Mouse (Mus musculus): ENCODE measurements at regions not wholly inside any gene's neighbourhood (a gene's known extent, or its start where the extent isn't known, plus 50 kb on each side); places are given as distances from the start of the nearest gene placed in this dataset.

- DNase-seq, result peak; percentile 27
Measured at GRCm38 (mm10) chr14:76664586-76665508, 108.2 kb upstream of the Serp2 start.

GRCm38 (mm10) chr14:76663816-76664215, 107.1 kb upstream of the Serp2 start:
- DNase-seq, result no peak

- no peak for DNase-seq
Measured at GRCm38 (mm10) chr14:76662871-76663270, 106.2 kb upstream of the Serp2 start.

GRCm38 (mm10) chr14:76660906-76661305, 104.2 kb upstream of the Serp2 start:
- no peak for DNase-seq

GRCm38 (mm10) chr14:76658952-76659502, 102.3 kb upstream of the Serp2 start:
- peak; percentile 21 for DNase-seq

- DNase-seq, result peak; percentile 78
Measured at GRCm38 (mm10) chr14:76657784-76658610, 101.3 kb upstream of the Serp2 start.

- DNase-seq, result no peak
Measured at GRCm38 (mm10) chr14:76657375-76657774, 100.7 kb upstream of the Serp2 start.

- no peak for DNase-seq
Measured at GRCm38 (mm10) chr14:76652356-76653126, 95.9 kb upstream of the Serp2 start.

- DNase-seq, result no peak
Measured at GRCm38 (mm10) chr14:76651096-76651495, 94.4 kb upstream of the Serp2 start.

GRCm38 (mm10) chr14:76649927-76650326, 93.2 kb upstream of the Serp2 start:
- no peak for DNase-seq

- no peak for DNase-seq
Measured at GRCm38 (mm10) chr14:76644716-76645115, 88.0 kb upstream of the Serp2 start.

- DNase-seq, result no peak
Measured at GRCm38 (mm10) chr14:76641752-76642529, 85.3 kb upstream of the Serp2 start.

GRCm38 (mm10) chr14:76633170-76633569, 76.5 kb upstream of the Serp2 start:
- no peak for DNase-seq

GRCm38 (mm10) chr14:76632763-76633162, 76.1 kb upstream of the Serp2 start:
- no peak for DNase-seq

GRCm38 (mm10) chr14:76631740-76632139, 75.1 kb upstream of the Serp2 start:
- no peak for DNase-seq

- DNase-seq, result no peak
Measured at GRCm38 (mm10) chr14:76631181-76631580, 74.5 kb upstream of the Serp2 start.

- no peak for DNase-seq
Measured at GRCm38 (mm10) chr14:76629913-76630478, 73.3 kb upstream of the Serp2 start.

GRCm38 (mm10) chr14:76628182-76628892, 71.6 kb upstream of the Serp2 start:
- DNase-seq, result no peak

- DNase-seq, result no peak
Measured at GRCm38 (mm10) chr14:76625589-76626368, 69.1 kb upstream of the Serp2 start.
